Mouse (Mus musculus) effector memory CD4-positive, alpha-beta T cell, adult 7 months (primary cell): ENCODE measurements around the gene Msantd3. TPM values are rescaled to one million over a fixed set of nuclear protein-coding genes. Genes with fewer than 3 reads are reported as not detected.

Experiments
- polyA plus RNA-seq: library from polyadenylated mRNA; unstranded; fragments of 100-300 nt; shearing (Covaris generic); gene quantifications from one replicate; pipeline ENCODE4 v1.2.1, GENCODE M21; 2017

Gene Msantd3
- polyA plus RNA-seq, result not detected

DNA sequence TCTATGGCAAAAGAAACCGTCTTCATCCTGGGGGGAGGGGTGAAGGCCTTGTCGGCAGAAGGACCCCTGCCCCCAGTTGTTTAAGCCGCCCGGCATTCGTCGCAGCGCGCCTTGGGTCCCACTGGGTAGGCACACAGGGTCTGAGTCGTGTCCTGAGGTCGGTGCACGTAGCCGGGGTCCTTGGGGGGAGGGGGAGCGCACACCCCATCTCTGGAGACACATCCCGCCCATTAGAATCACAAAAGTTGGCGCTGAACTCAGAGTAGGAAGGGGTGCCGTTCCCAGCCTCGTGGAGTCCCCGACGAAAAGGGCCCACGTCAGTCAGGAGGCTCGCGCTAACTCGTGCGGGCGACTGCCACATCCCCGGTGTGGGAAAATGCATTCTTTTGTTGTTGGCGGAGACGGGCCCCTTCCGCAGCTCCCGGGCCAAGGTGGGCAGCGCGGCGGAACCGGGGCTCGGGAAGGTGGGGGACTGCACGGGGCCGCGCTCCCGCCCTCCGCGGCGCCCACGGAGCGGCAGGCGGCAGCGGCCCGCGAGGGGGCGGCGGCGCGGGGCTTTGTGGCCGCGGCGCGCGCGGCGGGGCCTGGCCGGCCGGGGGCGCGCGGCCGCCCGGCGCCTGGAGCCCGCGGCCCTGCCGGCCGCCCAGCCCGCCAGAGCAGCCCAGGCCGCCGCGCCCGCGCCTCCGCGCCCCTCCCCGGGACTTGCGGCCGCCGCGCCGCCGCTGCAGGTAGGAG is at the start of gene Msantd3:
TSS of gene Msantd3 (plus strand) at position 95 of the 735 bp plus-strand sequence.

DNA sequence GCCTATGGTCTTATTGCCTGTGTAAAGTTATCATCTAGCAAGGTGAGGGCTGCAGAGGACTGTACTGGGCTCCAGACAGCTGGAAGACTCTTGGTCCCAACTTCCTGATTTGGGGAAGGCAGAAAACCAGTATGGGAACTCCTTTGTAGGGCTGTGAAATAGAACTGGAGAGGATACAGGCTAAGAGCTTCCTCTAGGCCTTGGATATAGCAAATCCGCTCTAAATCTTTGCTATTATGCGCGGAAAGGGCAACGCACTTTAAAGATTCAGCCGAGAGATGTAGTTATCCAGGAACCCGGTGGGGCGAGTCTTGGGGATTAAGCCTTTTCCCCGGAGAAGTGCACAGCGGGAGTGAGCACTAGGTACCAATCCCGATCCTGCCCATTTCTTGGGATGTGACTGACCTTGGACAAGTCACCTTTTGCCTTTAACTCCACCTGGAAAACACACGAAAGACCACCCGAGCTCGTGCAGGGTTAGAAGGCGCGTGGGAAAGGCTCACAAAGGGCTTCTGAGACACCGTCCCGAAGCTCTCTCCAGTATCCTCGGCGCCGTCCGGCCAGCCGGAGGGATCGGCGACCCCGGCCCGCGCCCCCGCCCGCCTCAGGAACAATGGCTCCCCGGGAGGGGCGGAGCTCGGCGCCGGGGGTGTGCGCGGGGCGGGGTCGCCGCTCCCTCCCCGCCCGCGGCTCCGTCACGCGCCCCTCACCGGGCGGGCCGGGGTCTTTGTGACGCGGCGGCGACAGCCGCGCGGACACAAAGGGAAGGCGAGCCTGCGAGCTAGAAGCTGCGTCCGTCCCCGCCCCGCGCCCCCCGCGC is 44.9 kb downstream of the Msantd3 start, which contains the start of gene Tmeff1:
TSS of gene Tmeff1 (plus strand) at position 754 of the 820 bp plus-strand sequence.

Other genes with a start within 250 kb of the Msantd3 start
- 63.1 TPM for gene Tex10, start 66.5 kb upstream of the Msantd3 start, polyA plus RNA-seq
- not detected for gene Tmeff1, start 45.2 kb downstream of the Msantd3 start, polyA plus RNA-seq
- gene Cavin4, start 123.6 kb downstream of the Msantd3 start, polyA plus RNA-seq, result 0.30 TPM